Mouse (Mus musculus) G1E (cell line): ENCODE results near the gene Mkks. TPM values are rescaled to one million over a fixed set of nuclear protein-coding genes. Genes with fewer than 3 reads are reported as not detected.
"Not testable (repeated sequence)": the region's sequence is repeated elsewhere in the genome, so short reads cannot be mapped to it uniquely, and the experiment has no call there.

Source experiments
- ATAC-seq: 2 replicates; pipeline ENCODE4 v1.8.0; 2016; ENCODE audit warnings: mild to moderate bottlenecking; ENCODE audit not compliant: insufficient number of reproducible peaks, poor library complexity, low FRiP score, severe bottlenecking; ENCODE audit errors: extremely low read depth
- DNase-seq: peaks from one replicate; pipeline ENCODE4 v3.0.0; 2012; ENCODE audit warnings: low spot score
- H3K27me3 ChIP-seq: 2 replicates; pipeline ENCODE4 v1.6.1; 2012; ENCODE audit warnings: mild to moderate bottlenecking, low read length, inconsistent platforms; ENCODE audit not compliant: insufficient read depth
- H3K36me3 ChIP-seq: replicated peaks from 2 replicates; pipeline ENCODE3; 2012; ENCODE audit warnings: mild to moderate bottlenecking, inconsistent platforms
- H3K4me1 ChIP-seq: 2 replicates; pipeline ENCODE4 v1.6.1; 2012; ENCODE audit warnings: low read depth, low read length, inconsistent platforms, mixed read lengths; ENCODE audit not compliant: insufficient read depth
- H3K4me3 ChIP-seq: 2 replicates; pipeline ENCODE4 v1.5.1; 2012; ENCODE audit warnings: low read depth, mild to moderate bottlenecking, inconsistent platforms, low read length, moderate library complexity, mixed read lengths
- H3K9me3 ChIP-seq: replicated peaks from 2 replicates; pipeline ENCODE4 v1.6.1; 2012; ENCODE audit warnings: inconsistent platforms
- CTCF ChIP-seq: IDR thresholded peaks from 2 replicates; pipeline ENCODE4 v1.5.1; 2012; ENCODE audit warnings: low read depth, low read length, inconsistent platforms, mixed read lengths
- GATA1 ChIP-seq: IDR thresholded peaks from 2 replicates; pipeline ENCODE4 v1.6.1; 2012; ENCODE audit warnings: borderline replicate concordance, low read length, inconsistent platforms, mixed read lengths
- GATA2 ChIP-seq: IDR thresholded peaks from 2 replicates; pipeline ENCODE4 v1.6.1; 2012; ENCODE audit warnings: low read depth, low read length, inconsistent platforms, borderline replicate concordance
- POLR2AphosphoS5 ChIP-seq: IDR thresholded peaks from 2 replicates; pipeline ENCODE4 v1.6.1; 2012; ENCODE audit warnings: low read depth, low read length, inconsistent platforms; ENCODE audit not compliant: insufficient replicate concordance
- TAL1 ChIP-seq: conservative IDR thresholded peaks from 2 replicates; pipeline ENCODE4 v1.6.1; 2012; ENCODE audit warnings: low read depth, low read length, inconsistent platforms, mixed read lengths
- polyA plus RNA-seq: library from polyadenylated mRNA; stranded (reverse); fragments of >175 nt; gene quantifications from 2 replicates; pipeline ENCODE4 v1.2.3, GENCODE M21; 2012
- total RNA-seq, 2 experiments: library from RNA; stranded (forward) in 1 of 2; stranded (reverse) in 1 of 2; fragments of 200-1000 nt in 1 of 2; fragments of >200 nt in 1 of 2; fragmentation: Nextera tagmentation in 1 of 2; gene quantifications; 2 replicates each; pipeline ENCODE4 v1.2.3; 2014 to 2017

Gene Mkks
- total and polyA plus RNA-seq, 3 experiments, result 0.17 to 14.8 (median 6.6) TPM

GRCm38 (mm10) chr2:136891951-136892371 is 772 bp upstream of the Mkks start:
- H3K4me1 ChIP-seq, result peaks cover 18% of the 10 kb centered on the region
- peak overlapping the region; percentile 92 for H3K4me3 ChIP-seq
- ATAC-seq (peak; percentile 80), DNase-seq (peak; percentile 43)
- peaks cover 8% of the 10 kb centered on the region for H3K36me3 ChIP-seq
- H3K9me3 ChIP-seq, result no peaks in the 10 kb centered on the region
- TF ChIP-seq POLR2AphosphoS5 (no peak), GATA1 (no peak), CTCF (no peak), TAL1 (no peak), GATA2 (no peak)
- H3K27me3 ChIP-seq, result no peaks in the 10 kb centered on the region

- ATAC-seq (peak; percentile 37), DNase-seq (peak; percentile 63)
- Histone ChIP-seq H3K4me3 (peak overlapping the region; percentile 92), H3K4me1 (peaks cover 18% of the 10 kb centered on the region), H3K36me3 (peaks cover 14% of the 10 kb centered on the region)
- H3K27me3 ChIP-seq, H3K9me3 ChIP-seq: not testable (repeated sequence)
These were observed 497 bp downstream of the Mkks start for GRCm38 (mm10) chr2:136890716-136891067.

GRCm38 (mm10) chr2:136886846-136887245 is 4.3 kb downstream of the Mkks start:
- ATAC-seq, result no peak

GRCm38 (mm10) chr2:136885579-136885978 is 5.6 kb downstream of the Mkks start, which contains the start of gene AL731706.2:
TSS of gene AL731706.2 (minus strand) at chr2:136885679.
- no peak for TF ChIP-seq POLR2AphosphoS5
- TF ChIP-seq GATA2, result no peak
- no peak for TF ChIP-seq TAL1
- no peak for TF ChIP-seq CTCF
- no peak for TF ChIP-seq GATA1
- no peaks in the 10 kb centered on the region for H3K9me3 ChIP-seq
- H3K27me3 ChIP-seq, result no peaks in the 10 kb centered on the region
- peaks cover 54% of the 10 kb centered on the region for H3K36me3 ChIP-seq
- DNase-seq (no peak), ATAC-seq (no peak)
- H3K4me3 ChIP-seq, result no peak within 1 kb of the TSS
- H3K4me1 ChIP-seq, result peaks cover 7% of the 10 kb centered on the region; the same call in 1 of the 2 replicates

More at GRCm38 (mm10) chr2:136886846-136887245, 4.3 kb downstream of the Mkks start:
- no peak for TF ChIP-seq CTCF
- H3K36me3 ChIP-seq, result peaks cover 43% of the 10 kb centered on the region
- no peak for DNase-seq
- H3K4me3 ChIP-seq, result no peak overlapping the region
- H3K9me3 ChIP-seq, result no peaks in the 10 kb centered on the region
- H3K4me1 ChIP-seq, result peaks cover 7% of the 10 kb centered on the region; the same call in 1 of the 2 replicates
- no peaks in the 10 kb centered on the region for H3K27me3 ChIP-seq

- no peak for ATAC-seq
- no peak for TF ChIP-seq GATA2
- no peaks in the 10 kb centered on the region for H3K27me3 ChIP-seq
These were observed 36.4 kb downstream of the Mkks start for GRCm38 (mm10) chr2:136854543-136855388.

GRCm38 (mm10) chr2:136850366-136850765 is 40.8 kb downstream of the Mkks start:
- H3K4me3 ChIP-seq, result no peak overlapping the region
- no peak for DNase-seq
- TF ChIP-seq CTCF (no peak), TAL1 (no peak), GATA2 (no peak), POLR2AphosphoS5 (no peak), GATA1 (no peak)
- no peaks in the 10 kb centered on the region for H3K27me3 ChIP-seq
- H3K36me3 ChIP-seq, result no peaks in the 10 kb centered on the region
- H3K4me1 ChIP-seq, result no peaks in the 10 kb centered on the region
- no peaks in the 10 kb centered on the region for H3K9me3 ChIP-seq
- no peak for ATAC-seq

More at GRCm38 (mm10) chr2:136854543-136855388, 36.4 kb downstream of the Mkks start:
- Histone ChIP-seq H3K4me1 (no peaks in the 10 kb centered on the region), H3K36me3 (no peaks in the 10 kb centered on the region), H3K4me3 (no peak overlapping the region), H3K9me3 (no peaks in the 10 kb centered on the region)
- DNase-seq, result no peak

GRCm38 (mm10) chr2:136837994-136838393 is 53.2 kb downstream of the Mkks start:
- Histone ChIP-seq H3K4me1 (no peaks in the 10 kb centered on the region), H3K9me3 (no peaks in the 10 kb centered on the region), H3K4me3 (no peak overlapping the region), H3K36me3 (no peaks in the 10 kb centered on the region), H3K27me3 (no peaks in the 10 kb centered on the region)
- ATAC-seq (no peak), DNase-seq (no peak)
- TF ChIP-seq GATA1 (no peak), GATA2 (no peak), POLR2AphosphoS5 (no peak), CTCF (no peak), TAL1 (no peak)
